Mouse (Mus musculus): ENCODE results near the gene Hnrnph2. TPM values are rescaled to one million over a fixed set of nuclear protein-coding genes. Genes with fewer than 3 reads are reported as not detected.

The Hnrnph2 gene
- total and polyA plus RNA-seq, 3 experiments: 14.4 to 74.4 (median 63.7) TPM

- no peaks in the 10 kb centered on the region for H3K27me3 ChIP-seq (ENCODE audit: control insufficient read depth, insufficient read depth, low read length)
- H3K4me3 ChIP-seq: peak overlapping the region; percentile 62
- DNase-seq: no peak
- intact Hi-C loops (cut with DNase I): loop anchor here (2.0 to 5.0 kb wide), 2 partner anchors 17 to 406 kb away; partner anchors contain the start of genes Rpl36a and Zmat1
- 0 out of 2 replicates have a peak, but pooled peaks cover 2% of the 10 kb centered on the region for H3K36me3 ChIP-seq (ENCODE audit: control insufficient read depth, insufficient read depth, low read length)
- H3K4me1 ChIP-seq (ENCODE audit: control insufficient read depth, insufficient read depth, low read length): peaks cover 2% of the 10 kb centered on the region
- TF ChIP-seq EP300 (IDR thresholded peaks at IDR 0.05; ENCODE audit: insufficient read depth, low read depth, low read length) (no peak), CTCF (IDR thresholded peaks at IDR 0.05) (0 out of 2 replicates have a peak, but pooled peaks have one; percentile 5), POLR2A (IDR thresholded peaks at IDR 0.05; ENCODE audit: insufficient read depth, low read depth, low read length) (no peak)
- H3K27ac ChIP-seq: peak overlapping the region; percentile 94
- peak overlapping the region; percentile 78 for H3K9ac ChIP-seq (ENCODE audit: low read depth, low read length)
- no peaks in the 10 kb centered on the region for H3K79me2 ChIP-seq (replicated peaks; ENCODE audit: control insufficient read depth, insufficient read depth, low read length)
- whole genome bisulfite sequencing: 13% methylated on average over 38 of the region's 43 CpGs
Observed at GRCm38 (mm10) chrX:134601380-134602120, 571 bp downstream of the Hnrnph2 start.

DNA sequence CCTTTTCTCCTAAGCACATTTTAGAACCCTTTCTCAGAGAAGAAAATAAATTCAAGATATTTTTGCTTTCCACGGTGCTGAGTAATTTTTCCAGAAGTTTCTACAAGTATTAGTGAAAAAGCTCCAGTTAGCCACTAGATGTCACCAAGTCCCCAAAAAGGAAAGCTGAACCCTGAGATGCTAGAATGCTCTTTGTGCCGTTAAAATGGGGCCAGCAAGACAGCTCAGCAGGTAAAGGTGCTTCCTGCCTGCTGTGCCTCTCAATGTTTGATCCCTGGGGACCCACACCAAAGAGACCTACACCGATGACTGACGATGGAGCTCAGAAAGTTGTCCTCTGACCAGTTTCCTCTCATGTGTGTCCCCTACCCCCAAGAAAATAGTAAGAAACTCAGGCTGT is 8.5 kb downstream of the Hnrnph2 start:
- WGBS: 27% methylated on average over 4 of the region's 4 CpGs
- Histone ChIP-seq H3K9ac (ENCODE audit: low read depth, low read length) (no peak overlapping the region), H3K79me2 (replicated peaks; ENCODE audit: control insufficient read depth, insufficient read depth, low read length) (no peaks in the 10 kb centered on the region), H3K4me1 (ENCODE audit: control insufficient read depth, insufficient read depth, low read length) (peaks cover 2% of the 10 kb centered on the region; the same call in 1 of the 2 replicates), H3K27me3 (ENCODE audit: control insufficient read depth, insufficient read depth, low read length) (no peaks in the 10 kb centered on the region), H3K4me3 (no peak overlapping the region), H3K36me3 (ENCODE audit: control insufficient read depth, insufficient read depth, low read length) (no peaks in the 10 kb centered on the region), H3K27ac (no peak overlapping the region)
- TF ChIP-seq CTCF (IDR thresholded peaks at IDR 0.05) (peak; percentile 66), EP300 (IDR thresholded peaks at IDR 0.05; ENCODE audit: insufficient read depth, low read depth, low read length) (no peak)
- intact Hi-C loops (cut with DNase I): loop anchor here (2.0 kb wide), 1 partner anchor 315 kb away; no protein-coding TSS in a partner anchor
- no peak for DNase-seq

- no peaks in the 10 kb centered on the region for H3K27me3 ChIP-seq (ENCODE audit: control insufficient read depth, insufficient read depth, low read length)
- no peak overlapping the region for H3K4me3 ChIP-seq
- DNase-seq: no peak
- no peak overlapping the region for H3K9ac ChIP-seq (ENCODE audit: low read depth, low read length)
- 65% methylated on average over 4 of the region's 4 CpGs for WGBS
- H3K27ac ChIP-seq: no peak overlapping the region
- H3K4me1 ChIP-seq (ENCODE audit: control insufficient read depth, insufficient read depth, low read length): peaks cover 2% of the 10 kb centered on the region; the same call in 1 of the 2 replicates
- H3K36me3 ChIP-seq (ENCODE audit: control insufficient read depth, insufficient read depth, low read length): no peaks in the 10 kb centered on the region
- intact Hi-C loops (cut with DNase I): loop anchor here (10.0 kb wide), 1 partner anchor 114 kb away; no protein-coding TSS in a partner anchor
- H3K79me2 ChIP-seq (replicated peaks; ENCODE audit: control insufficient read depth, insufficient read depth, low read length): no peaks in the 10 kb centered on the region
- no peak for TF ChIP-seq EP300 (IDR thresholded peaks at IDR 0.05; ENCODE audit: insufficient read depth, low read depth, low read length)
- TF ChIP-seq POLR2A (IDR thresholded peaks at IDR 0.05; ENCODE audit: insufficient read depth, low read depth, low read length): no peak
- no peak for TF ChIP-seq CTCF (IDR thresholded peaks at IDR 0.05)
Observed at GRCm38 (mm10) chrX:134610984-134611383, 10.0 kb downstream of the Hnrnph2 start.

GRCm38 (mm10) chrX:134612285-134612959 is 11.4 kb downstream of the Hnrnph2 start:
- H3K4me3 ChIP-seq: peak overlapping the region; percentile 49
- H3K79me2 ChIP-seq (replicated peaks; ENCODE audit: control insufficient read depth, insufficient read depth, low read length): no peaks in the 10 kb centered on the region
- H3K27me3 ChIP-seq (ENCODE audit: control insufficient read depth, insufficient read depth, low read length): no peaks in the 10 kb centered on the region
- H3K27ac ChIP-seq: peak overlapping the region; percentile 58
- no peaks in the 10 kb centered on the region for H3K36me3 ChIP-seq (ENCODE audit: control insufficient read depth, insufficient read depth, low read length)
- intact Hi-C loops (cut with DNase I): loop anchor here (10.0 kb wide), 1 partner anchor 112 kb away; no protein-coding TSS in a partner anchor
- WGBS: 16% methylated on average over 15 of the region's 15 CpGs
- peak; percentile 52 to 59 for DNase-seq
- TF ChIP-seq EP300 (IDR thresholded peaks at IDR 0.05; ENCODE audit: insufficient read depth, low read depth, low read length) (no peak), CTCF (IDR thresholded peaks at IDR 0.05) (no peak), POLR2A (IDR thresholded peaks at IDR 0.05; ENCODE audit: insufficient read depth, low read depth, low read length) (no peak)
- H3K4me1 ChIP-seq (ENCODE audit: control insufficient read depth, insufficient read depth, low read length): peaks cover 2% of the 10 kb centered on the region; the same call in 1 of the 2 replicates
- H3K9ac ChIP-seq (ENCODE audit: low read depth, low read length): peak overlapping the region; percentile 63

DNA sequence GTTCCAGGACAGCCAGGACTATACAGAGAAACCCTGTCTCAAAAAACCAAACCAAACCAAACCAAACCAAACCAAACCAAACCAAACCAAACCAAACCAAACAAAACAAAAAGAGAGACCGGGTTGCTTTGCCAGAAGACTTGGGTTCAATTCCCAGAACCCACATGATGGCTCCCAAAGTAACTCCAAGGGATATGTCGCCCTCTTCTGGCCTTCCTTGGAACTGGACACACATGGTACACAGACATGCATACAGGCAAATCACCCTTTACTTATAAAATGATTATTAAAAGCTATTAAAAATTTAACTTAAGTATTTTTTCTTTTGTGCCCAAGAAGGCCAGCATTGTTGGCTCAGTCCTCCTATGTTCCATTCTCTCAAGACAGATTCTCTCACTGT is 13.3 kb downstream of the Hnrnph2 start:
- H3K4me3 ChIP-seq: no peak overlapping the region
- no peak overlapping the region for H3K9ac ChIP-seq (ENCODE audit: low read depth, low read length)
- TF ChIP-seq POLR2A (IDR thresholded peaks at IDR 0.05; ENCODE audit: insufficient read depth, low read depth, low read length) (no peak), CTCF (IDR thresholded peaks at IDR 0.05) (peak; percentile 56)
- H3K27ac ChIP-seq: no peak overlapping the region
- no peaks in the 10 kb centered on the region for H3K27me3 ChIP-seq (ENCODE audit: control insufficient read depth, insufficient read depth, low read length)
- intact Hi-C loops (cut with DNase I): loop anchor here (10.0 kb wide), 1 partner anchor 110 kb away; no protein-coding TSS in a partner anchor
- WGBS: 55% methylated on average over 2 of the region's 2 CpGs
- no peak for DNase-seq
- H3K4me1 ChIP-seq (ENCODE audit: control insufficient read depth, insufficient read depth, low read length): peaks cover 2% of the 10 kb centered on the region; the same call in 1 of the 2 replicates
- no peaks in the 10 kb centered on the region for H3K36me3 ChIP-seq (ENCODE audit: control insufficient read depth, insufficient read depth, low read length)
- no peaks in the 10 kb centered on the region for H3K79me2 ChIP-seq (replicated peaks; ENCODE audit: control insufficient read depth, insufficient read depth, low read length)

Measured in heart, adult 2 months (tissue).